Mouse (Mus musculus): ENCODE measurements around the gene Mucl3. TPM values are rescaled to one million over a fixed set of nuclear protein-coding genes. Genes with fewer than 3 reads are reported as not detected.

Gene Mucl3
- total RNA-seq (2021): not detected
- polyA plus RNA-seq (2012; rRNA removed): 0.18 TPM in 1 of 2 replicates, not detected in the other
- long read RNA-seq: 0 reads

DNA sequence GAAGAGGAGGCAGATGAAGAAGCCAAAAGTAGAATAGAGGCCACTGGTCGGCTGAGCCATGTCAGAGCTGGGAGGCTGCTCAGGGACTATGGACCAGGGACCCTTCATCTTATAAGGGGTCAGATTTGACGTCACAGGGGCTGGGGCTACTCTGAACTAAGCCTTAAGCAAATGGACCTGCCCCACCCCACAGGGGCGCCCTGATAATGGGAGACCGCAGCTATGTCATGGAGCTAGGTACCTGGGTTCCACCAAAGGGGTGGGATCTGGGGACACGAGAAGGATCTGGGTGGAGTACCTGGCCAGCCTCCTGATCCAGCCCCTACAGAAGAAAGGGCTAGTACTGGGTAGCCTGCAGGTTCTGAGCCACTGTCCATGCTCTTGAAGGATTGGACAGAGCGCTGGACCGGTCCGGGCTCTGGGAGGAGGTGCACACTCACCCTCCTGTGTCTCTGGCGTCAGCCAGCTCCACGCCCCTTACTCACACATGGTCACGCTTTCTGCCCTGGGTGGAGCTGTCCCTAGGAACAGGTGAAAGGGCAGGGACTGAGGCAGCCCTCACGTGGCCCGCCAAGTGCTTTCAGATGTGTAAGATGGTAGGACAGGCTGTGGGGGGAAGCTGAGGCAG, at the start of gene Mucl3:
TSS of gene Mucl3 (minus strand) at position 87 of the 628 bp plus-strand sequence.
- DNase-seq: no peak

DNA sequence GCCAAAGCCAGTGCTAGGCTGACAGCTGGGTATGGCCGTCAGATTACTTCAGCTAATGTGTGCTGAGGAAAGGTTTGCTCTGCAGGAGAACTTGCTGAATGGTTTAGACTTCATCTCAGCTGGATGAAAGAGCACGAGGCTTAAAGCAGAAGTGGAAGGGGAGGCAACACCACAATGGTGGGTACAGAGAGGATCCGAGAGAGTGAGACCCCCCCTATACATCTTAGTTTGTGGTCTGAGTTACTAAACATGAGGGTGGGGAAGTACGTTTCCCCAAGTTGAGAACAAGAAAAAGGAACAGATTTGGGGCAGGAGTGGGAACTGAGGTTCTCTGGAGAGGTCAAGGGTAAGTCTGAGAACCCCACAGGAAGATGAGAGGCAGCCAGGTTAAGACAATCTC, 48.9 kb upstream of the Mucl3 start:
- no peak for DNase-seq

DNA sequence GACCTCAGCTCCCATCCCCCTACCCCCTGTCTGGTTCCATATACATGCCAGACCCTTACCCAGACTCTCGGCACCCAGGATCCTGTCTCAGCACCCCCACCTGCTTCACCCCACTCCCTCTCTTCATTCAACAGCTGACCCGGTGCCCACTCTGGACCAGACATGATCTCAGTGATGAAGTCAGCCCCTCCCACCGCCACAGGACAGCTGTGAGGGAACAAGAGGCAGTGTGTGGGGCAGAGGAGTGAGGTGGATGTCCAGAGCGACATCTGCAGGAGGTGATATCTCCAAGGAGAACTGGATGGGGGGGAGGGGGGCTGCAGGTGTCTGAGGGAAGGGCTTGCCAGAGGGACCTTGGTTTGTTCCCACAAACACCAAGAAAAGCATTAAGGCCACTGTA, 48.3 kb upstream of the Mucl3 start:
- no peak for DNase-seq

DNA sequence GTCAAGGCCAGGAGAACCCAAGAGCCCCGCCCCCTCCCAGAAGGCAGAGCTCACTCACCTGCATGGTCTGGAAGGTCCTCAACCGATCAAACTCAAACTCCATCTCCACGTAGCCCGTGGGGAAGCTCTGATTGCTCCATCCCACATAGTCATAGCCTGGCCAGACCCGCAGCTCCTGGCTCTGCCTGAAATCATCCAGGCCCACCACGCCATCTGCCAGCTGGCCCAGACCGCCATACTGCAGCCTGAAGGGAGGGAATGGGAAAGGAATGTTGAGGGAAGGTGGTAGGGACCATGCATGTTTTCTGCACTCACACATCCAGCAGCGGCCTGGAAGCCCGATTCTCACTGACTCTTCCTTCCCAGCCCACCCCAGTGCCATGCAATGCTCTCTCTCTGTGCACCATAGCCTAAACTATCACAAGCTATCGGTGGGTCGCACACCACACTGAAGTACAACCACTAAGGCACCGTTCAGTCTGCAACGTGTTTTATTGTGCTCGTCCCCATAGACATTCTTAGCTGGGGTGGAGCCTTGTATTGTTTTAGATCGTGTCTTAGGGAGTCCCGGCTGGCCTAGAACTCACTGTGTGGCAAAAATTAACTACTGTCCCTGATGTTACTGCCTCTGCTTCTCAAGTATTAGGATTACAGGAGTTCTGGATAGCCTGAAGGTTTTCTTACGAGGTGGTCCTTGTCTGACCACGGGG, 46.6 kb upstream of the Mucl3 start:
- no peak for DNase-seq

DNA sequence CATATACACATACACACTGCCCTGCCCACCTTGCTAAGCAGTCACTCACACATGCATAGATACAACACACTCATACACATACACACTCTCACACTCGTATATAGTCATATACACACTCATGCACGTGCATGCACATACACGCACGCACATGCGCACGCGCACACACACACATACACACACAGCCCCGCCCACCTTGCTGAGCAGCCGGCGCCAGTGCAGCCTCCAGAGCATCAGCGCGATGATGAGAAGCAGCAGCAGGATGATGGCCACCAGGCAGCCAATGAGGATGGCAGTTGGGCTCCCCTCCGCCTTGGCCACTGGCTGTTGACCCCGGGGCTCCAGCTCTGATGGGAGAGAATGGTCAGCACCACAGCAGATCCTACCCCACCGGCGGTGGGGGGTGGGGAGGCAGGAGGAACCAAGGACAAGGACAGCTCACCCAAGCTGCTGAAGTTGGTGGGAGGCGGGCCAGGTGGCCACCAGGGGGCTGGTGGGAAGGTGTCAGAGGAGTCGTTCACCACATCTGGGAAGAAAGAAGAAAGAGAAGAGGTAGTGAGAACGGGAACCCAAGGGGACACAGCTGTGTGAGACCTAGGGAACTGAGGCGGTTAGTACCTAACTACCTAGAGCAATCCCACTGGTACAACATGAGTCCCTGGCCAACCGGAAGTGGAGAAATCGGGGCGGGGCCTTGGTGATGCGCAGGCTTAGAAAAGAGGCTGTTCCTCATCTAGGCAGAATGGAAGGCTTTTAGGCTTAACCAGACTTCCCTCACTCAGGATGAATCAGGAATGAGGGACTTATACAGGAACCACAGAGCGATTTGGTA, 45.1 kb upstream of the Mucl3 start:
- DNase-seq: no peak

DNA sequence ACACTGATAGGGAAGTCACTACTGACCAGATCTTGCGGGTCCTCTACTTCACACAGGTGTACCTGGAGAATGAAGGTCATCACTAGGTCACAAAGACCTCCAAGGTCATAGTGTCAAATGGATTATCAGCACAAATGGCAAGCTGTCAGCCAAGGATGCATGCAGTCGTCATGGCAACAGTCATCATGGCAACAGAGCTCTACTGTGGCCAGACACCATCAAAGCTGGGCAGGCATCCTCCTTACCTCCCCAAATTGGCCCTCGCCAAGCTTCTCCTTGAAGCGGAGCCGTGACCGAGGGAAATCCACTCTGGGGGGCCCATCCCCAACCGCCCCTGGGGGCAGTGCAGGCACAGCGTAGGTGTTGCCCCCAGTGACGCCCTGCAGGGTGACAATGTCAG, 41.6 kb upstream of the Mucl3 start:
- DNase-seq: no peak

DNA sequence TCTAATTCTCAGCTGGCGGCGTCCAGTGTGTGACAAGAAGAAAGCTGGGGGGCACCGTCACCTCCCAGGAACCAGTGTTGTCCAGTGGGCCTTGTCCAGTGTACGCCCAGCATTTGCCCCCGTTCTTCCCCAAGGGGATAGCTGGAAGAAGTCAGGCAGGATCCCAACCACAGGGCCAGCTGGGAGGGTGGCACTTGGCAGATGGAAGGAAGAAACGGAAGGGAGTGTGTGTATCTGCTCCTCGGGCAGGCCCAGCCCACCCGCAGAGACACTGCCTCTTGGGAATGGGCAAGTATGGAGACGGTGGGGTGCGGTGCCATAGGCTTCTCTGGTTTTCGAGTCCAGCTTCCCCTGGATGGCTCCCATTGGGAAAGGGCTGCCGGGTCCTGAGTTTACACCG, 38.5 kb upstream of the Mucl3 start:
- no peak for DNase-seq

DNA sequence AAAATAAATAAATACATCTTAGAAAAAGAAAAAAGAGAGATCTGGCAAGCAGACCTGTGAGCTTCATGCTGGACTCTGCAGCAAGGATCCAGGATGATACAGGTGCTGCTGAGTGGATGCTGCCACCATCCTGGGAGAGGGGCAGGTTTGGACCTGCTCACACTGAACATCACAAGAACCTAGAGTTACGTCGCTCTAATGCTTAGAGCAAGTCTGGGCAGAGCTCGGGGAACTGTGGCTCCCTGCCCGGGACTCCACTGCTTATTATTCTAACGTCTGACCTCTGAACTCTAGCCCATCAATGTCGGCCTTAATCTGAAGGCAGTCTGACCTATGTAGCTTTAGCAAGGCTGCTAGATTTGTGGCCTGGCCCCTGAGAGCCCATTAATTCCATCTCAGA, 37.1 kb upstream of the Mucl3 start:
- no peak for DNase-seq

DNA sequence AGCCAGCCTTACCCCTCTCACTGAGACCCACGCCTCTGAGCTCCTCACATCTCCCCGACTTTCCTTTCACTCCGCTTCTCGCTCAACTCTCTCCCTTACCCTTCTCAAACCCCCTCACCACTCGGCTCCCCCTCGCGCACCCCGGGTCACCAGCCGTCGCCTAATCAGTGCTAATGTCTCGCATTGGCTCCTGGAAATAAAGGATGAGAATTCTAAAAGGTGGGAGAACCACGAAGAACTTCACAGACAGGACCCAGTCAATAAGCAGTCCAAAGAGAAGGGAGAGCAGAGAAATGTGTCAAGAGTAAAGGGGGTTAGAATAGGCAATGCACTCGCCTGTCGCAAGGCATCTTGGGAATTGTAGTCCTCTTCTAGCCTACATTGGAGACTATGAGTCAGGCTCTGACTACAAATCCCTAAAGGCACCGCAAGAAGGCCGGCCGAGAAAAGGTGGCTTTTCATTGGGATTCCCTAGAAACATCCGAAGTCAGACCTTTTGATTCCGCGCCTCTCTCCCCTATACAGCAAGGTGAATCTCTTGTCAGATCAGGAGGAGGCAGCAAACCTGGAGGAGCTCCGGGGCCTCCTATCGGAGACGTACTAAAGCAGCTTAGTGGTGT, 30.0 kb upstream of the Mucl3 start, which contains the start of gene Gtf2h4:
TSS of gene Gtf2h4 (minus strand) at position 324 of the 620 bp plus-strand sequence.
- peak; percentile 89 for DNase-seq

DNA sequence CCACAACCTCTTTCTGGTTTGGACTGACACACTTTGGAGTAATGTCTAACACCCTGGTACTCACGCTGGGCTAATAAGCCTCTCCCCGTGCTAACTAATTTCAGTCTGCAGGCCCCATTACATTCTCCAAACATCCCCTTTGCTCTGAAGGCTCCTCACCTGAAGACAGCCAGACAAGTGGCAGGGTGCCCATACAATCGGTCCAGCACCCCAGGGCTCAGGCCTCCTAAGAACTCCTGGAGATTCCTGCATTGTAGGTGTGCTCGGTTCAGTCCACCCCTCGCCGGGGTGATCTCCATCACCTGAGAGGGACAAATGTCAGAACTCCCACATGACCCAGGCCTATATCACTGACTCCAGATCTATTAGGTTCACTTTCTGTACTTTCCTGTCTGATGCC, 29.0 kb upstream of the Mucl3 start:
- DNase-seq: no peak

DNA sequence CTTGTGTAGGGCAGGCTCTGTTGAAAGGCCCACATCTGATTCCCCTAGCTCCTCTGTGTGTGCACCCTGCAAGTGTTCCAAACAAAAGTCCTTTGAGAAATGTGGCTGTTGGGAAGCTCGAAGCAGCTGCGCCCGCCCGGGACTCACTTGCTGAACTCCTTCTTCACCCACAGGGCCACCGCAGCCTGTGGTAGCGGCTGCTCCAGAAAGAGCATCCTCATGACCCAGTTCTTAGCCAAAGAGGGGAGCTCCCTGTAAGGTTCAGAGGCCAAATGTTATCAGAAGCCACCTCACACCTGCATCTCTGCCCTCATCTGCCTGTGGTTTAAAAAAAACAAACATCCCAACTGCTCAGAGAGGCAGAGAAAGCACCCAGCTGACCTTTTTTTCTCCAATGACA, 28.4 kb upstream of the Mucl3 start:
- no peak for DNase-seq

DNA sequence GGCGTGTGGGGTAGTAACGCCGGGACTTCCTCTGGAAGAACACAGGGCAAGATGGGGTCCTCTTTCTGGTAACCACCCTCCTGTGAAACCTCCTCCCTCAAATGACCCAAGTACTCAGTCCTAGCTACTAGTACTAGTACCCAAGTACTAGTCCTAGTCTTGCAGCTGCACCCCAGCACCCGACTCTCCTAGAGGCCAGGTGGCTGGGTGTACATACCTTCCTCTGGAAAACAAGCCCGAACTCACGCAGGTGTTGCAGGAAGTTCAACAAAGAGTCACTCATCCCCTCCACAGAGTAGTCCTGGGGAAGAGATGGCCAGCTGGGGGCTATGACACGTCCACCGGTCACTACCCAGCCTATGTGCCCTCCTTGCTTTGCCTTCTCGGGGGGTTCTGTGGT, 26.2 kb upstream of the Mucl3 start:
- DNase-seq: no peak

DNA sequence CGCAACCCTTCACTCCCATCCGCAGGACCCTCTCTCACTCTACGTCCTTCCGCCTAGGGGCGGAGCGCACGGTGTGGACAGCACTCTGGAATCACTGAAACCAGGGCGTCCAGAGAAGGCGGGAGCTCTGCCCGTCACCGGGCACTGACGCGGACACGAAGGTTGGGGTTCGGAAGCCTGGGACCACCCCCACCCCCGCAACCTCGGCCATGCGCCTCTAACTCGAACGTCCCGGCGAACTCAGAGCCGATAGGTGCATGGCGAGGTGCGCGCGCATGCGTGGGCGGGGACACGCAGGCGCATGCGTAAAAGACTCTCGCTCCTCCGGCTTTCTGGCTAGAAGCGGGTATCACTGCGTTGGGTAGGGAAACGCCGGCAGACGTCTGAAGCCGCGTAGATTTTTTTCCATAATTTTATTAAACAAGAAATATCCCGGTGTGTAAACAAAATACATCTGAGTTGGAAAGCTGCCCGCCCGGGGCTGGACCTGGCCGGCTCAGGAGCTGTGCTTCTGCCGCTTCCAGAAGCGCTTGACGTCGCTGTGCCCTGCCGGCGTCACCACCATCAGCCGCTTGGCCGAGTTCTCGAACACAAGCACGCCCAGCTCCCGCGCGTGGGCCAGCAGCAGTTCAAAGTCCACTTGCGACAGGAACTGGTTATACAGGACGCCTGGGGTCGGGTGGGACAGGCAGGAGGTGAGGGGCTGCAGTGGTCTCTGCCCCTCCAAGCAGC, 24.0 kb upstream of the Mucl3 start, which contains the start of gene Vars2:
TSS of gene Vars2 (minus strand) at position 259 of the 732 bp plus-strand sequence.
- DNase-seq: peak; percentile 97

DNA sequence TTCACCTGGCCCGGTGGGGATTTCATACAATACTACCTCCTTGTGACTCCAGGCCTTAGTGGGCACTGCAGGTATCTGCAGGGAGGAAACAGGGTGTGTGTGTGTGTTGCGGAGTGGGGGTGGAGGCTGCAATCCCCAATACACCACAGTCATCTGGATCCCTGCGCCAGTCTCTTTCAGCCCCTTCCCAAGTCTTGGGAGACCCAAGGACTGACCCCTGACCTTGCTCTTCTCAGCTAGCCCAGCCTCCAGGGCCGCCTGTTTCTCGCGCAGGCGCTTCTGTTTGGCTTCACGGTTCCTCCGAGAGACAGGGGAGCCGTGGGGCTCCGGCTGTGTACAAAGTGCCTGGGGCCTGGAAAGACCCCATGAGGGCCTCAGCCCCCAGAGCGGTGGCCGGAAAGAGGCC, 23.4 kb upstream of the Mucl3 start:
- no peak for DNase-seq

DNA sequence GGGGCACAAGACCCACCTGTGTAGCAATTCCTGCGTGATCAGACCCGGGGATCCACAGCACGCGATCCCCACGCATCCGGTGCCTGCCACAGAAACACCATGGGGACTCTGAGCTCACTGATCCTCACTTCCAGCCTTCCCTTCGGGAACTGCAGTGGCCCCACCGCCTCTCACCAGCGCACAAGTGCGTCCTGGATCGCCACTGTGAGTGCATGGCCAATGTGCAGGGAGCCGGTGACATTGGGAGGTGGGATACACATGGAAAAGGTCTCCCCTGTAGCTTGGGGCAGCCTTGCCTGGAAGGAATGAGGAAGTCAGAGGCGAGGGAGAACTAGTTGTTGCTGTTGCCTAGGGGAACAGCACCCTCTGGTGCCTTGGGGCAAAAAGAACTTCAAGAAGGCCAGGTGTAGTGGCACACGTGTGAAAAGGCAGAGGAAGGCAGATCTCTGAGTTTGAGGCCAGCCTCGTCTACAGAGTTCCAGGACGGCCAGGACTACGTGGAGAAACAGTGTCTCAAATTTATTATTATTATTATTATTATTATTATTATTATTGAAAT, 22.5 kb upstream of the Mucl3 start:
- DNase-seq: peak; percentile 26

DNA sequence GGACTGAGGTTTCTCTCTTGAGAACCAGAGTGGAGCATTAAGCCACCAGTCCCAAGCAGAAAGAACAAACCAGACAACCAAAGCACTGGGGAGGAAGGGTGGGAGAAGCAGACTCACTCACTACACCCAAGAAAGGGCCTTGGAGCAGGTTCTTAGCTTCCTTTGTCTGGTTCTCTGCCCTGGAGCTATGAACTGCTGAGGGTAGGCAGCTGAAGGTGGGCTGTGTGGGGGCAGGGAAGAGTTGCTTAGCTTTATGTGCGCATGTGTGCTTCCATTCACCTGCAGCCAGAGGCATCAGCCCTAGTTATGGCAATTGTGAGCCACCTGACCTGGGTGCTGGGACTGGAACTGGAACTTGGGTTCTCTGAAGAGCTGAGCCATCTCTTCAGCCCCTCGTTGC, 9.6 kb upstream of the Mucl3 start:
- DNase-seq: no peak

DNA sequence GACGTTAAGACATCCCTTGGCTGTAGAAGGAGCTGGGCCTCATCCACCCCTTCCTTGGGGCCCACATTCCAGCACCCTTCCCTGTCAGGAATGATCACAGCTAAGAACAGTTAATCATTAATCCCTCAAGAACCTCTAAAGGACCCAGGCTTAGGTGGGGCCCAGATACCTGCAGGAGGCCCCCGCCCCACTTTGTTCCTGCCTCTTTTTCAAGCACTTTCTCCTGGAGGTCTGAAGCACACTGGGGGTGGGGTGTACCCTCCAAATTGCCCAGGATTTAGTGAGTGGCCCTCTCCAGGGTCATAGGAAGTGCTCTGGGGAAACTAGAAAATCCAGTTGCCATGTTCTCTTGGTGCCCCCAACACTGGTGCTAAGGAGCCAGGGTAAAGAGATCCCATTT, 5.9 kb upstream of the Mucl3 start:
- DNase-seq: no peak

DNA sequence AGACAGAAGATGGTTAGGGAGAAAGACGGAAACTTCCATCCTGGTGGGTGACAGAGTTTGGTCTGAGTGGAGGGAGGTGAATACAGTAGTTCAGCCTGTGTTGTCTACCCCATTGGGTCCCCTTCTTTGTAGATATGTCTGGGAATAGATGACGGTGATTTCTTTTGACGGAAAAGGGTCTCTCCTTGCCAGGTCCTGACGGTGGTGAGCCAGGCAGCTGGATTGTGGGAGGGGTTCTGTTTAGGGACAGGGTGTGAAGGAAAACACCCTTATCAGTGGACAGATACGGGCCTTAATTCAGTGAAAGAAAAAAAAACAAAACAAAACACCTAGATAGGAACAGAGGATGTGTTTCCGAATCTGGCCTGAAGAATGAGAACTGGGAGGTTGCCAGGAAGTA, 4.1 kb downstream of the Mucl3 start:
- DNase-seq: no peak

DNA sequence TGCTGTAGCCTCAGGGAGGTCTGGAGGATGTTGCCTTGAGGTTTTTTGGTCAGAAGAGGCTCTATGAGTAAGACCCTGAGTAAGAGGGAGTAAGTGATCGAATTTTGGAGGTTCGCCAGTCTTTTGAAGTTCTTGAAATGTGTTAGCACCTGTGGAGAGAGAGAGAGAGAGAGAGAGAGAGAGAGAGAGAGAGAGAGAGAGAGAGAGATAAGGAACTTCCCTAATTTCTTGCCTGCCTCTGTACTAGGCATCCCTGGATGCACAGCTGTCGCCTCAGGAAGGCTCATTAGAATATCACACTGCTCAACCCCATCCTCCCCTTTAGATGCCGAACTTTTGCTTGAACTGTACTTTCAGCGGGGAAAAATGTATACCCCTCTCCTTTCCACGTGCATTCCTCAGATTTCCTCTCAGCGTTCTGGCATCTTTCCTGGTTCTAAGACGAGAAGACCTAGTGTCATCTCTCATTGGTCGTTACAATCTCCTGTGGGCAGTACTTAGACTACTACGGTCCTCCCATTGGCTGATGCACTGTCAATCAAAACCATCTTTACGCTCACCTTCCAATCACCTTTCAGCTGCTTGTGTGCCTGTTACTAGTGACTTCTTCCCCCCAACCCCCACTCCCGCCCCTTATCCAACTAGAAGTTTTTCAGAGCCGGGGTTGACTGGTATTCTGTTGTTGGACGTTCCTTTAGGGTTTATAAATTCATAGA, 4.9 kb downstream of the Mucl3 start:
- DNase-seq: peak; percentile 63

DNA sequence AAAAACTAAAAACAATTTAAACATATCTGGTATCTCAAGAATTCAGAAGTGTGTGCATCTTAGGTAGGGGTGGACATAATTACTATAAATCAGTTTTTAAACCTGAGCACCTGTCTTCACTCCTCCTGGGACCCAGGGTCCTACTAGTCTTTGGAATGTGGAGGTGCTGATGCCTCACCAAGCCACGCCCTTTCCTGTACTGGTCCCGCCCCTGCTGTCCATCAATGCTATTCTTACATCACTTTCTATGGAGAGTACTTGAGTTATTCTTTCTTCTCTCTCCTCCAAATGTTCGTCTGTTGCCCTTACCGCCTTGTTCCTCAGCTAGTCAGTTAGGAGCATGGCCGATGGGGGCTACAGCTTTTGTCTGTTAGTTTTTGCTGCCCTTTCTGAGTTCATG, 7.1 kb downstream of the Mucl3 start:
- no peak for DNase-seq

DNA sequence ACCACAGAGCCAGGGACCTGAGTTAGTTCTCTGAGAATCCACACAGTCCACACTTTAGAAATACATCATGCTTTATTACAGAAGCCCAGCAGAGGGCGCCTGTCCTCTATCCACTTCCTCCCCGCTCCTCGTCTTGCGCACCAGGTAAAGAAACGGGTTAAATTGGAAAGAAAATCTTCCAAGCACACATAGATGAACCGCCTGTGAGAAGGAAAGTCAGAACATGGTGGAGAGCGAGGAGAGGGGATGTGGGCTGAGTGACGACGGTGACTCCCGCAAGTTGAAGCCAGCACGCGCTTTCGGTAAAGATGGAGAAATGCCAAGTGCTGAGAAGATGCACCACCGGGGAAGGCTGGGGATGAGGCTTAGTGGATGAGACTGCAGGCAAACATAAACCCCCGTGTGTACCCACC, 7.8 kb downstream of the Mucl3 start:
- peak; percentile 72 for DNase-seq

Measured in adrenal gland, adult 2 months (tissue).